Mouse (Mus musculus) ES-Bruce4 (cell line): ENCODE measurements around the gene Samsn1. TPM values are rescaled to one million over a fixed set of nuclear protein-coding genes. Genes with fewer than 3 reads are reported as not detected.

ENCODE experiments used
- H3K27ac ChIP-seq: 2 replicates; pipeline ENCODE4 v1.5.1; 2012; ENCODE audit warnings: low read length, inconsistent platforms; ENCODE audit not compliant: insufficient read depth
- H3K27me3 ChIP-seq: 2 replicates; pipeline ENCODE4 v1.6.1; 2012; ENCODE audit warnings: mild to moderate bottlenecking, low read length, inconsistent platforms; ENCODE audit not compliant: control insufficient read depth, poor library complexity, insufficient read depth, severe bottlenecking
- H3K36me3 ChIP-seq: 2 replicates; pipeline ENCODE4 v1.6.1; 2012; ENCODE audit warnings: inconsistent platforms, mild to moderate bottlenecking, low read length, moderate library complexity; ENCODE audit not compliant: control insufficient read depth, poor library complexity, insufficient read depth, severe bottlenecking
- H3K4me1 ChIP-seq: one replicate; pipeline ENCODE4 v1.8.1; 2011; ENCODE audit warnings: low read length; ENCODE audit not compliant: control insufficient read depth, insufficient read depth
- H3K4me3 ChIP-seq: 2 replicates; pipeline ENCODE4 v1.5.1; 2011; ENCODE audit warnings: low read depth, mild to moderate bottlenecking, low read length
- H3K9ac ChIP-seq: 2 replicates; pipeline ENCODE4 v1.6.1; 2012; ENCODE audit warnings: low read depth, mild to moderate bottlenecking, inconsistent platforms; ENCODE audit not compliant: poor library complexity, severe bottlenecking
- H3K9me3 ChIP-seq: replicated peaks from 2 replicates; pipeline ENCODE4 v1.6.1; 2012; ENCODE audit warnings: mild to moderate bottlenecking, low read length, inconsistent platforms; ENCODE audit not compliant: control insufficient read depth, poor library complexity, insufficient read depth, severe bottlenecking
- CTCF ChIP-seq: IDR thresholded peaks from one replicate; pipeline ENCODE4 v1.8.1; 2011; ENCODE audit warnings: low read depth, low read length
- EP300 ChIP-seq: IDR thresholded peaks from 2 replicates; pipeline ENCODE4 v1.6.1; 2011; ENCODE audit warnings: low read depth, low read length; ENCODE audit not compliant: insufficient read depth
- POLR2A ChIP-seq: IDR thresholded peaks from one replicate; pipeline ENCODE4 v1.8.1; 2011; ENCODE audit warnings: low read length; ENCODE audit not compliant: insufficient read depth
- polyA plus RNA-seq: library from polyadenylated mRNA; stranded (reverse); fragments of >200 nt; gene quantifications from 2 replicates; pipeline ENCODE4 v1.2.4, GENCODE M21; 2011; ENCODE audit warnings: low read depth; ENCODE audit not compliant: missing spikeins, insufficient read depth, insufficient read length

Samsn1 gene
- polyA plus RNA-seq, 1 experiment, result not detected

GRCm38 (mm10) chr16:76040319-76040945, 18.4 kb upstream of the Samsn1 start:
- no peaks in the 10 kb centered on the region for H3K27me3 ChIP-seq
- H3K4me3 ChIP-seq, result no peak overlapping the region
- H3K9ac ChIP-seq, result no peak overlapping the region
- no peaks in the 10 kb centered on the region for H3K9me3 ChIP-seq
- H3K27ac ChIP-seq, result no peak overlapping the region
- H3K4me1 ChIP-seq, result no peaks in the 10 kb centered on the region
- no peaks in the 10 kb centered on the region for H3K36me3 ChIP-seq
- no peak for TF ChIP-seq CTCF
- no peak for TF ChIP-seq POLR2A
- TF ChIP-seq EP300, result no peak

GRCm38 (mm10) chr16:76019164-76019563, 2.9 kb downstream of the Samsn1 start:
- Histone ChIP-seq H3K9me3 (no peaks in the 10 kb centered on the region), H3K27me3 (no peaks in the 10 kb centered on the region), H3K36me3 (no peaks in the 10 kb centered on the region), H3K27ac (no peak overlapping the region), H3K4me3 (no peak overlapping the region), H3K9ac (no peak overlapping the region), H3K4me1 (no peaks in the 10 kb centered on the region)
- no peak for TF ChIP-seq CTCF
- no peak for TF ChIP-seq EP300
- no peak for TF ChIP-seq POLR2A

- peaks cover 9% of the 10 kb centered on the region; the same call in 1 of the 2 replicates for H3K9me3 ChIP-seq
- no peaks in the 10 kb centered on the region for H3K4me1 ChIP-seq
- TF ChIP-seq CTCF, result no peak
- no peak for TF ChIP-seq EP300
- no peak for TF ChIP-seq POLR2A
- H3K27me3 ChIP-seq, result no peaks in the 10 kb centered on the region
- H3K36me3 ChIP-seq, result no peaks in the 10 kb centered on the region
- no peak overlapping the region for H3K9ac ChIP-seq
- H3K27ac ChIP-seq, result no peak overlapping the region
- no peak overlapping the region for H3K4me3 ChIP-seq
Measured at GRCm38 (mm10) chr16:76003812-76004389, 18.2 kb downstream of the Samsn1 start.

- Histone ChIP-seq H3K4me1 (no peaks in the 10 kb centered on the region), H3K27me3 (no peaks in the 10 kb centered on the region), H3K36me3 (no peaks in the 10 kb centered on the region), H3K4me3 (no peak overlapping the region), H3K27ac (no peak overlapping the region), H3K9ac (no peak overlapping the region), H3K9me3 (peaks cover 9% of the 10 kb centered on the region; the same call in 1 of the 2 replicates)
- TF ChIP-seq EP300 (no peak), POLR2A (no peak), CTCF (no peak)
Measured at GRCm38 (mm10) chr16:76002870-76003572, 19.1 kb downstream of the Samsn1 start.

- no peaks in the 10 kb centered on the region for H3K27me3 ChIP-seq
- H3K9me3 ChIP-seq, result peaks cover 9% of the 10 kb centered on the region; the same call in 1 of the 2 replicates
- no peak overlapping the region for H3K4me3 ChIP-seq
- H3K9ac ChIP-seq, result no peak overlapping the region
- no peak for TF ChIP-seq POLR2A
- no peak for TF ChIP-seq EP300
- TF ChIP-seq CTCF, result no peak
- H3K36me3 ChIP-seq, result no peaks in the 10 kb centered on the region
- H3K27ac ChIP-seq, result no peak overlapping the region
- no peaks in the 10 kb centered on the region for H3K4me1 ChIP-seq
Measured at GRCm38 (mm10) chr16:76002287-76002686, 19.8 kb downstream of the Samsn1 start.

- Histone ChIP-seq H3K4me1 (no peaks in the 10 kb centered on the region), H3K9me3 (peaks cover 9% of the 10 kb centered on the region; the same call in 1 of the 2 replicates), H3K9ac (no peak overlapping the region), H3K36me3 (no peaks in the 10 kb centered on the region), H3K27me3 (no peaks in the 10 kb centered on the region), H3K4me3 (no peak overlapping the region), H3K27ac (no peak overlapping the region)
- TF ChIP-seq EP300, result no peak
- TF ChIP-seq POLR2A, result no peak
- TF ChIP-seq CTCF, result no peak
Measured at GRCm38 (mm10) chr16:76001788-76002187, 20.3 kb downstream of the Samsn1 start.
